Mouse (Mus musculus): ENCODE data around the gene Dzip1.

Dzip1 gene

DNA sequence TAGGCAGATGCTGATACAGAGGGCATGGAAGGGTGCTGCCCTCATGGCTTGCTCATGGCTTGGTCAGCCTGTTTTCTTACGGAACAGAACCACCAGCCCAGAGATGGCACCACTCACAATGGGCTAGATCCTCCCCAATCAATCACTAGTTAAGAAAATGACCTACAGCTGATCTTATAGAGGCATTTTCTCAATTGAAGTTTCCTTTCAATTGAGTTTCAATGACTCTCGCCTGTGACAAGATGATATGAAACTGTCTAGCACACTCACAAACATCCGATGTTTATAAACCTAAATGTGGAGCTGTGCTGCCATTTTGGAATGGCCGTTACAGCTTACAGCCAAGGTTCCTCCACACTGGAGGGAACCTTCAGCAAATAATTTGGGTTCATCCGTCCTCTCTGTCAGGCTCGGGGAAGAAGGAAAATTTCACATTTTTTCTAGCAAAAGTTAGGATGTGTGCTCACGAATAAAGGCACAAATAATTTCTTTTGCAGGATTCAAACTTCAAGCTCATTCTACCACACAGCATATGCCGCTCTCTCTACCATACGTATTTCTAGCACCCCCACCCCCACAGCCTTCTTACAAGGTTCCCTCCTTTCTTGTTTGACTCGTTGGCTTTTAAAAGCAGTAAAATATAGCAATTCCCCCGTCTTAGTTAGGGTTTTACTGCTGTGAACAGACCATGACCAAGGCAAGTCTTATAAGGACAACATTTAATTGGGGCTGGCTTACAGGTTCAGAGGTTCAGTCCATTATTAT lies 95.7 kb downstream of the Dzip1 start:
- DNase-seq, result no peak

DNA sequence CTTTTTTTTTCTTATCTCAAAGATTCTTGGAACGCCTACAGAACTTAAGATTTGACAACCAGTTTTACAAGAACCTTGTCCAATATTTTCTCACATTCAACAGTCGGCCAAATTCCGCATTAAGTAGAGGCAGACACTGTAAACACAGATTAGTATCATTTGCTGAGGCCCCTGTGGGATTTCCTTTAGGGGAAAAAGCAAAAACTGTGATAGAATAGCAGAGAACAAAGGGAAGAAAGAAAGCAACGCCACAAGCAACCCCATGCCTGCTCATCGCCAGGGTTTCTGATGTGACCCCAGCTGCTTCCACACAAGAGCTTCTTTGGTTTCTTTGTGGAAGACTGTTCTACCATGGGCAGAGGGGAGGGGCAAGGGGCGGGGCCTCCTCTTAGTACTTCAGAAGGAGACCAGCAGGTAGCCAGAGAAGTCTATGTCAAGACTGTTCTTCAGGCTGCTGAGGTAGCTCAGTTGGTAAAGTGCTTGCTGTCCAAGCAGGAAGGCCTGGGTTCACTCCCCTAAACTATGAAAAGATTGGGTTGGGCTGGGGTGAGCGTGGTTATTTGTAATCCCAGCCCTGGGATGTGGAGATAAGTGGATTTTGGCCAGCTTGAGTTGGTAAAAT lies 97.9 kb downstream of the Dzip1 start:
- DNase-seq, result no peak

DNA sequence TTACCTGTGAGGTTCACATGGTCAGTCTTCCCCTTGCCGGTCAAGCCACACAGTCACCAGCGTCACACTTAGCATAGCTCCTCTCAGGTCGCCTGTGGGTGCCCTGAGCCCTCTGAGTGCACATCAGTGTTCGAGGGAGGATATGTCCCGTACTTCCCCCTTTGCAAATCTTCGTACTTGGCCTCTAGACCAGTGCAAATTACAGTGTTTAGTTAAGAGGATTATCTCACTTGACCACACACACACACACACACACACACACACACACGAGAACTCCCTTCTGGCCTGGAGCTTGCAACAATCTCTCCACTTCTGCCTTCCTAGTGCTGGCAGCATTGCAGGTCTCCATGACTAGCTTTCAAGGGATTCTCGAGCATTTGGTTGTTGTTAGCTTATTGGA lies 98.9 kb downstream of the Dzip1 start:
- DNase-seq, result no peak

All from spleen, adult 18-20 months (tissue).